Mouse (Mus musculus) CH12.LX (cell line): ENCODE measurements around the gene Stag1. TPM values are rescaled to one million over a fixed set of nuclear protein-coding genes. Genes with fewer than 3 reads are reported as not detected.

Experiments used
- DNase-seq: peaks from one replicate; pipeline ENCODE4 v3.0.0-alpha.2; 2013; ENCODE audit errors: extremely low read depth
- H3K27ac ChIP-seq: 2 replicates; pipeline ENCODE4 v1.5.1; 2012; ENCODE audit warnings: low read depth, mild to moderate bottlenecking, control low read depth, moderate library complexity; ENCODE audit not compliant: insufficient read depth
- H3K27me3 ChIP-seq: replicated peaks from 2 replicates; pipeline ENCODE3; 2012; ENCODE audit warnings: inconsistent platforms
- H3K36me3 ChIP-seq, 2 experiments: replicated peaks in 1 of 2; 2 replicates each; pipeline versions ENCODE3 to v1.6.1; 2012; ENCODE audit warnings: inconsistent platforms in 1 of 2, low read length in 1 of 2, mild to moderate bottlenecking in 1 of 2, mixed read lengths in 1 of 2, moderate library complexity in 1 of 2; ENCODE audit not compliant: control insufficient read depth in 1 of 2, insufficient read depth in 1 of 2
- H3K4me1 ChIP-seq, 2 experiments: 2 replicates each; pipeline ENCODE4 v1.6.1; 2012; ENCODE audit warnings: inconsistent platforms in 1 of 2, moderate library complexity in 1 of 2; ENCODE audit not compliant: insufficient read depth in 2 of 2, control insufficient read depth in 1 of 2
- H3K4me2 ChIP-seq: 2 replicates; pipeline ENCODE4 v1.6.1; 2012; ENCODE audit warnings: low read depth, mild to moderate bottlenecking, control low read depth; ENCODE audit not compliant: poor library complexity, insufficient read depth, severe bottlenecking
- H3K4me3 ChIP-seq, 3 experiments: fragments of 150-350 bp in 1 of 3; sonication (generic) in 1 of 3; replicated peaks in 1 of 3; 2 replicates each; pipeline versions ENCODE3 to v1.5.1; 2011 to 2012; ENCODE audit warnings: low read depth in 2 of 3, low read length in 2 of 3, mild to moderate bottlenecking in 2 of 3, moderate library complexity in 2 of 3, control low read depth in 1 of 3, improper control_type of control experiment in 1 of 3, inconsistent platforms in 1 of 3, mixed read lengths in 1 of 3; ENCODE audit not compliant: poor library complexity in 1 of 3
- H3K79me2 ChIP-seq: replicated peaks from 2 replicates; pipeline ENCODE4 v1.6.1; 2012; ENCODE audit warnings: mild to moderate bottlenecking, moderate library complexity; ENCODE audit not compliant: control insufficient read depth, poor library complexity, insufficient read depth, severe bottlenecking; ENCODE audit errors: extremely low read depth
- H3K9ac ChIP-seq: 2 replicates; pipeline ENCODE4 v1.6.1; 2012; ENCODE audit warnings: low read depth, mild to moderate bottlenecking, control low read depth, moderate library complexity; ENCODE audit not compliant: insufficient read depth
- H3K9me3 ChIP-seq: replicated peaks from 2 replicates; pipeline ENCODE3; 2012; ENCODE audit warnings: low read length, inconsistent platforms, mixed read lengths
- BHLHE40 ChIP-seq: IDR thresholded peaks from 2 replicates; pipeline ENCODE4 v1.6.1; 2011; ENCODE audit warnings: mild to moderate bottlenecking, low read depth, low read length, improper control_type of control experiment
- CHD1 ChIP-seq: IDR thresholded peaks from 2 replicates; pipeline ENCODE4 v1.6.1; 2012; ENCODE audit warnings: low read depth, low read length, improper control_type of control experiment, inconsistent platforms
- CTCF ChIP-seq, 2 experiments: IDR thresholded peaks in 1 of 2; conservative IDR thresholded peaks in 1 of 2; 2 replicates each; pipeline ENCODE4 v1.5.1; 2011 to 2012; ENCODE audit warnings: low read depth in 2 of 2, low read length in 2 of 2, improper control_type of control experiment in 1 of 2, inconsistent platforms in 1 of 2, mild to moderate bottlenecking in 1 of 2, moderate library complexity in 1 of 2
- JUND ChIP-seq: conservative IDR thresholded peaks from 2 replicates; pipeline ENCODE4 v1.6.1; 2011; ENCODE audit warnings: low read depth, low read length, improper control_type of control experiment
- MAX ChIP-seq: IDR thresholded peaks from 2 replicates; pipeline ENCODE4 v1.6.1; 2011; ENCODE audit warnings: low read length, improper control_type of control experiment
- MXI1 ChIP-seq: IDR thresholded peaks from 2 replicates; pipeline ENCODE4 v1.6.1; 2011; ENCODE audit warnings: mild to moderate bottlenecking, low read depth, low read length, improper control_type of control experiment
- NRF1 ChIP-seq: IDR thresholded peaks from 2 replicates; pipeline ENCODE4 v1.6.1; 2014; ENCODE audit warnings: low read depth, mild to moderate bottlenecking, inconsistent platforms, low read length, improper control_type of control experiment, moderate library complexity
- PAX5 ChIP-seq: IDR thresholded peaks from 2 replicates; pipeline ENCODE4 v1.6.1; 2012; ENCODE audit warnings: low read length, inconsistent platforms, mixed read lengths
- POLR2AphosphoS2 ChIP-seq: IDR thresholded peaks from 2 replicates; pipeline ENCODE4 v1.6.1; 2011; ENCODE audit warnings: low read depth, low read length, improper control_type of control experiment
- RAD21 ChIP-seq: IDR thresholded peaks from 2 replicates; pipeline ENCODE4 v1.6.1; 2011; ENCODE audit warnings: low read depth, mild to moderate bottlenecking, low read length, improper control_type of control experiment, moderate library complexity
- RCOR1 ChIP-seq: conservative IDR thresholded peaks from 2 replicates; pipeline ENCODE4 v1.6.1; 2012; ENCODE audit warnings: low read depth, mild to moderate bottlenecking, inconsistent platforms, low read length, improper control_type of control experiment
- SMC3 ChIP-seq: IDR thresholded peaks from 2 replicates; pipeline ENCODE4 v1.6.1; 2011; ENCODE audit warnings: low read depth, low read length, improper control_type of control experiment
- TCF12 ChIP-seq: IDR thresholded peaks from 2 replicates; pipeline ENCODE4 v1.6.1; 2014; ENCODE audit warnings: low read depth, mild to moderate bottlenecking, inconsistent platforms, low read length, improper control_type of control experiment
- dilution Hi-C: fragments of 300-500 bp; cut with MboI; formaldehyde crosslinking; loops from 2 replicates; pipeline ENCODE4 v1.14.3; 2020; ENCODE audit warnings: low sequenced_read_pairs; ENCODE audit not compliant: extremely low pct_unique_long_range_greater_than_20kb, extremely low pct_ligation_motif_present
- in situ Hi-C: fragments of 300-500 bp; cut with MboI; formaldehyde crosslinking; loops from 3 replicates; pipeline ENCODE4 v1.14.3; 2019; ENCODE audit warnings: low sequenced_read_pairs, low pct_ligation_motif_present, low pct_unique_long_range_greater_than_20kb, mixed read lengths
- polyA plus RNA-seq: library from polyadenylated mRNA; unstranded; fragments of >175 nt; gene quantifications from 2 replicates; pipeline ENCODE4 v1.2.1, GENCODE M21; 2012; ENCODE audit warnings: low read depth; ENCODE audit not compliant: insufficient read length
- total RNA-seq, 2 experiments: library from RNA; depleted of rRNA; stranded (reverse); fragments of 300-350 nt in 1 of 2; fragments of >200 nt in 1 of 2; gene quantifications; 2 replicates each; pipeline ENCODE4 v1.2.3; 2012 to 2014

Gene Stag1
- total and polyA plus RNA-seq, 3 experiments: 24.5 to 45.9 (median 33.7) TPM

DNA sequence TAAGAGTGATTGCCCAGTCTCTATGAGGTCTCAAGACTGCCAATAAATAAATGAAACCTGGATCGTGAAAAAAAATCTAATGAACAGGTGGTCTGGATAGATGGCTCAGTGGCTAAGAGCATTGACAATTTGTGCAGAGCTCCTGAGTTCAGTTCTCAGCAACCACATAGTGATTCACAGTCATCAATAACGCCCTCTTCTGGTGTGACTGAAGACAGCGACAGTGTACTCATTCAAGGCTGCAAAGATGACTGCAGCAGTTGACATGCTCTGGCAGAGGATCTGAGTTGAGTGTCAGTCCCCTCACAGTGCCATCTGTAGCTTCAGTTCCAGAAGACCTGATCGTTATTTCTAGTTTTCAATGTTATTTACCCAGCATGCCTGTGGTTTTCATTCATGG, 300.4 kb downstream of the Stag1 start:
- H3K4me3 ChIP-seq: no peak overlapping the region
- TF ChIP-seq MAX (no peak), CTCF (conservative IDR thresholded peaks at IDR 0.05 in 1 of 2, IDR thresholded peaks at IDR 0.05 in 1 of 2; ENCODE audit: low read depth in 2 of 2, low read length in 2 of 2) (peak in 1 of 2 experiments; percentile 47; a peak in 2 of 4 replicates), SMC3 (0 out of 2 replicates have a peak, but pooled peaks have one; percentile 11), CHD1 (no peak)
- dilution Hi-C loops: no loop called here
- DNase-seq: peak; percentile 17
- H3K4me2 ChIP-seq: no peak overlapping the region
- no peaks in the 10 kb centered on the region for H3K9me3 ChIP-seq
- H3K27ac ChIP-seq: peak overlapping the region; percentile 49
- H3K27me3 ChIP-seq: no peaks in the 10 kb centered on the region
- no peak overlapping the region for H3K9ac ChIP-seq
- H3K36me3 ChIP-seq: peaks cover 0 to 2% of the 10 kb centered on the region in 2 experiments
- H3K79me2 ChIP-seq: no peaks in the 10 kb centered on the region
- in situ Hi-C loops: no loop called here
- peaks cover 7 to 8% of the 10 kb centered on the region in 2 experiments for H3K4me1 ChIP-seq

DNA sequence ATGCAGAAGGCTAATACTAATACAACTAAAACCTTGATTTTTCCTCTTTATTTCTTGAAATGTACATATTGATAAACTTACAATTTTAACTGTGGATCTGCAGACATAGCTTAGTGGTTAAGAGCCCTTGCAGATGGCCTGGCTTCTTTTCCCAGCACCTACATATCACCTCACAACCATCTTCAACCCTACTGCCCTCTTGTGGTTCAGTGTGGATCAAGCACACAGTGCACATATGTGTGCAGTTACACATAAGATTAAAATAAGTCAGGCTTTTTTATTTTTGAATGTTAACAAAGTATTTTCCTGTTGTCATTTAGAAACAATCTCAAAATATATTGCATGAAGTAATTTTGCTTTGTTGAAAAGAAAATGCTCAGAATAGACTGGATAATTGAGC, 312.8 kb downstream of the Stag1 start:
- dilution Hi-C loops (no loop called here), in situ Hi-C loops (loop anchor here (25.0 kb wide), 1 partner anchor 448 kb away; no protein-coding TSS in a partner anchor)
- Histone ChIP-seq H3K79me2 (no peaks in the 10 kb centered on the region), H3K9me3 (no peaks in the 10 kb centered on the region), H3K4me3 (no peak overlapping the region), H3K4me2 (no peak overlapping the region), H3K9ac (no peak overlapping the region), H3K4me1 (peaks cover 2 to 10% of the 10 kb centered on the region in 2 experiments; a peak in 2 of 4 replicates), H3K27me3 (no peaks in the 10 kb centered on the region), H3K27ac (no peak overlapping the region), H3K36me3 (peaks cover 6 to 28% of the 10 kb centered on the region in 2 experiments)
- no peak for TF ChIP-seq PAX5
- TF ChIP-seq RAD21: peak; percentile 49
- peak; percentile 43 for TF ChIP-seq SMC3
- TF ChIP-seq CTCF (conservative IDR thresholded peaks at IDR 0.05 in 1 of 2, IDR thresholded peaks at IDR 0.05 in 1 of 2; ENCODE audit: low read depth in 2 of 2, low read length in 2 of 2): peak; percentile 16 to 64; a peak in 2 of 4 replicates
- peak; percentile 47 for DNase-seq

DNA sequence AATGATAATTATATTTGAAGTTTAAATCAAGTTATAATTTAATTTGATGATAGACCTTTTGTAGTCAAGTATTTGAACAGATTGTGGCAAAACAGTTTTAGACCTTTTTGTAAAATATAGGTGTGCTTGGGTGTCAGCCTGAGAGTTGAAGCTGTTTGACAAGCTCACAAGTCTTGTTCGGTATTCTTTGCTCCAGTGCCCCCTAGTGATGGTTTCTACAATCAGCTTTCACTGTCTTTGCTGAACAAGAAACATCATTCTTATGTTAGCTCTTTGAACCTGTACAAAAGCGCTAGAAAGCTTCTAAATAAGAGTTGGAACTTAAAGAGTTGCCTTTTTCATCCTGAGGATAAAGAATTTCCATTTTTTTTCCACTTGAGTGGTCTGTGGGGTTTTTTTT, 319.5 kb downstream of the Stag1 start:
- Histone ChIP-seq H3K4me2 (no peak overlapping the region), H3K4me1 (peaks cover 0 to 16% of the 10 kb centered on the region in 2 experiments; a peak in 2 of 4 replicates), H3K27ac (no peak overlapping the region), H3K27me3 (no peaks in the 10 kb centered on the region), H3K36me3 (peaks cover 0 to 13% of the 10 kb centered on the region in 2 experiments), H3K79me2 (no peaks in the 10 kb centered on the region), H3K9me3 (no peaks in the 10 kb centered on the region), H3K9ac (no peak overlapping the region), H3K4me3 (no peak overlapping the region)
- no peak for TF ChIP-seq MXI1
- no peak for TF ChIP-seq JUND
- no peak for TF ChIP-seq RCOR1
- no peak for TF ChIP-seq BHLHE40
- TF ChIP-seq NRF1: no peak
- TF ChIP-seq POLR2AphosphoS2: no peak
- TF ChIP-seq TCF12: no peak
- TF ChIP-seq SMC3: peak; percentile 69
- peak; percentile 31 to 83; a peak in 3 of 4 replicates for TF ChIP-seq CTCF (conservative IDR thresholded peaks at IDR 0.05 in 1 of 2, IDR thresholded peaks at IDR 0.05 in 1 of 2; ENCODE audit: low read depth in 2 of 2, low read length in 2 of 2)
- peak; percentile 77 for TF ChIP-seq RAD21
- in situ Hi-C loops (loop anchor here (25.0 kb wide), 1 partner anchor 455 kb away; no protein-coding TSS in a partner anchor), dilution Hi-C loops (no loop called here)
- peak; percentile 67 for DNase-seq
